Mouse (Mus musculus): ENCODE data around the gene Myo7a. TPM values are rescaled to one million over a fixed set of nuclear protein-coding genes. Genes with fewer than 3 reads are reported as not detected.

Myo7a gene
- 3.6 TPM for total RNA-seq (2023)

GRCm38 (mm10) chr7:98119179-98119960, at the start of gene Myo7a:
Gene Myo7a (minus strand): TSS chr7:98119524.

GRCm38 (mm10) chr7:98145402-98145801, 26.1 kb upstream of the Myo7a start, which contains the start of gene Omp:
Gene Omp (minus strand): TSS chr7:98145502.

Other genes starting within 250 kb of the Myo7a start
- gene Gdpd4, start 199.6 kb downstream of the Myo7a start, total RNA-seq (2023), result not detected
- gene Omp, start 26.0 kb upstream of the Myo7a start, total RNA-seq (2023), result not detected
- gene Capn5, start 58.8 kb upstream of the Myo7a start, total RNA-seq (2023), result 1.6 TPM
- gene B3gnt6, start 80.0 kb upstream of the Myo7a start, total RNA-seq (2023), result not detected
- gene Acer3, start 201.7 kb upstream of the Myo7a start, total RNA-seq (2023), result 8.6 TPM
- gene Tsku, start 241.8 kb upstream of the Myo7a start, total RNA-seq (2023), result not detected

All from CD4-positive naive resting alpha-beta T cell, adult 76 days (primary cell).